Mouse (Mus musculus) adrenal gland, postnatal 14 days (tissue): ENCODE measurements at regions not wholly inside any gene's neighbourhood (a gene's known extent, or its start where the extent isn't known, plus 50 kb on each side); places are given as distances from the start of the nearest gene placed in this dataset.

ENCODE experiments used
- DNase-seq: peaks from one replicate; pipeline ENCODE4 v3.0.0; 2021; ENCODE audit warnings: mixed read lengths

DNA sequence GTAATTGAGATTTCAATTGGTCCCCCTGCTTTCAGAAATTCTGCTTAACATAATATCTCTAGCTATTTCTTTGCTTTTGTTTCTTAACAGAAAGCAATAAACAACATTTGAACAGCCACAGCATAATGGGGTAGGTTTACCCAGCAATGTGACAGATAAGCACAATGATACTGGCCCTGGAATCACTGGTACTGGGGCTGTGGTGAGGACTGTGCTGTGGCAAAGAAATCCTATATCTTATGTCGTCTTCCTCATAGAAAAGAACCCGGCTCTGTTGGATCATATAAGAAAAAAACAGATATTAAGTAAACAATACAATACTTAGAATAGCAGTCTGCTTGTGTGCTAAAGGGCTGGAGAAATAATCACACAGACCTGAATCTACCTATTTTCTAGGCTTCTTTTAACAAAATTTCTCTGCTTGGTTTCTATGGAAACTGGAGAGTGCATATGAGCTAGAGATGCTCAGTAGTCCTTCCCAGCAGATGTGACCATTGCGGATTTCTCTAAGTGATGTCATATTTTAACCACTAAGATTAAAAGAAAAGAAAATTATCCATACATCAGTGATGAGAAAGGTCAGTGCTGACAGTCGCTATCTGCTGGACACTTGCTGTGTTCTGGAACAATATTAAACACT is 119.8 kb upstream of the Gnao1 start:
- DNase-seq = no peak

DNA sequence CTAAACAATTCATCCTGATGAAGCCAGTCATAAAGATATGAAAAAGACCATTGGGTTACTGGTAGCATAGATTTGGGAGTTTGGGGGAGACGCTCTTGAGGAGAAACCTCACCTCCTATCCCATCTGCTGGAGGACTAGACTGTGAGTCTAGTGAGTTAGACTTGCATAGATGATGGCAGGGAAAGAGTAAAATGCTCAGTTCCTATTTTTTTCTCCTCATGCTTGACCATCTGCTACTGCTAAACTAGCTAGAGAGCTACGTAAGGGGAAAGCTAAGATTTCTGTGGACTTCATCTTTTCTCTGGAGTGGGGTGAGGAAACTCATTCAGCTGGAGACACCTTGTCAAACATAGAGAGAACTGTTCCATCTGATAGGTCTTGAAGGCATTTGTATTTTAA is 118.4 kb upstream of the Gnao1 start:
- DNase-seq = no peak

DNA sequence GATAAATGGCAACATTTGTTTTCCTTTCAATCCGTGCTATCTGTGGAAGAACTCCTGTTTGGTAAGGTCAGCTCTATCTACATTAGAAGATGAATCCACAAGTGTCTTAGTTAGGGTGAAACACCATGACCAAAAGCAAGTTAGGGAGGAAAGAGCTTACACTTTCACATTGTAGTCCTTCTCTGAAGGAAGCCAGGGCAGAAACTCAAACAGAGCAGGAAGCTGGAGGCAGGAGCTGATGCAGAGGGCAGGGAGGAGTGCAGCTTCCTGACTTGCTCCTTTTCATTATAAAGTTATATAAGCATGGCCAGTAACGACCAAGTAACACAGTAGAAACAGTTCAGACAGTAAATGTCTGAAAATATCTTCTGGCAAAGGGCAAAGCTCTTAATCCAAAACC is 117.9 kb upstream of the Gnao1 start:
- DNase-seq = no peak

DNA sequence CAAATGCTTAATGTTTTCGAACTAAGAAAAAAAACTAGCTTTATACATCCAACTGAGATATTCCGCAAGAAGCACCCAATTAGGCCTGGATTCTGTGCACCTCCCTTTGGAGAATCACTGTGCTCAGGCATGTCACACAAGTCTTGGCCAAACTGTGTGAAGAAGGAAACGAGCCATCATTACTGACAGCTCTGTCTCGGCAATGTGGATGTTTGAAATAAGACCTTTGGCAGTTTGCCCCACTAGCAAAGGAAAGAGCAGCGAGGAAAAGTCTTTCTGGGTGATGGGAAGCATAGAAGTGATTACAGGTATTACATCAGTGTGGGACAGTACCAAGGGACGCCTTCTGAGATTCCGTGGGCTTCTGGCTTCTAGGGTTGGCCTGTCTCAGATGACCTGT is 112.6 kb upstream of the Gnao1 start:
- no peak for DNase-seq

DNA sequence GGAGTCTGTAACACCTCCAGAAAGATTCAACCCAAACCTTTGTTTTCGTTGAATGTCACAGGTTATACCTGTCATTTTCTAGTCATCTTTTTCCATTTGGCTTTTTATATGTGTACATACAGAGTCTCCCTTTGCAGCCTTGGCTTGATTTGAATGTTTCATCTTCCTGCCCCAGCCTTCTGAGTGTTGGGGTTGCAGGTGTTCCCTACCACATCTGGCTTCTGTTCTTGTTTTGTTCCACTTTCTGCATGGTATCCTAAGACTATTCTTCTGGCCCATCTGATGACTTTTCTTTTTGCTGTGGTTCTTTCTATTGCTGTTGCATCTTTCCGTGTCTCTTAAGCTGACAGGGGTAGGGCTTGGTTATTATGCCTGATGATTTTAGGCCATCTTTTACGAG is 111.3 kb upstream of the Gnao1 start:
- DNase-seq = no peak

DNA sequence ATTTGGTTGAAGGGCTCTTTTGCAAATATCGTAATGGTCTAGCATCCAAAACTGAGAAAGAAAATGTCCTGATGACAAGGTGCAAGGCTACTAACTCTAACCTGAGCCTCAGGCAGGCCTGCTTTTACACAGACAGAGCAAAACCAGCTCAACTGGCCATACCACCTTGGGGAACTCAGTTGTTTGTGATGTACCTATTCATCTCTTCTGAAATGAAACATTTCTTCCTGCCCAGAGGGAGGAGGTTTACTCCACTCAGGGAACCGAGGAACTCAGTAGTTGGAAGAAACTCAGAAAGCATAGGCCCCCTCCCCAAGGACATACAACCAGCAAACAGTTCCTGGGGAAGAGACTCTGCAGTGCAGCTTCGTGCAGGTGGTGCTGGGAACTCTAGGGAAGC is 108.4 kb upstream of the Gnao1 start:
- DNase-seq = no peak

DNA sequence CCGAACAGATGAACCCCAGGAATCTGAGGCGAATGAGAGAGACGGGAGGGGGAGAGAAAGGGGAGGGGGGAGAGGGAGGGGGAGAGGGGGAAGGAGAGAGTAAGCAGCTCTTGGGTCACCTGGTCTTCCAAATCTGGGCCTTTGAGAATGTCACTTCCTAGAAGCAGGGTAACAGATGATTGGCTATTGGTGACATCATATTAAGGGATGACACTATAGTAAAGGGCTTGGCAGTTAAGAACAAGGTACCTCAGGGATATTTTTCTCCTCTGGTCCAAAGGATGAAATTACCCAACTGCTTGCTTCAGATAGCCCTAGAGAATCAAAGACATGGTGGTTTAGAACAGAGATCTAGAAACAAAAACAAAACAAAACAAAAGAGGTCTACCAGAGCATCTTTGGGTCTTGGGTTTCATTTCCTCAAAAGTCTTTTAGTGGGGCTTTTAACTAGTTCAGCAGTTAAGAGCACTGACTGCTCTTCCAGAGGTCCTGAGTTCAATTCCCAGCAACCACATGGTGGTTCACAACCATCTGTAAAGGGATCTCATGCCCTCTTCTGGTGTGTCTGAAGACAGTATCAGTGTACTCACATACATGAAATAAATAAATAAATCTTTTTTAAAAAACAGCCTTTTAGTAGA is 97.6 kb upstream of the Gnao1 start:
- no peak for DNase-seq

DNA sequence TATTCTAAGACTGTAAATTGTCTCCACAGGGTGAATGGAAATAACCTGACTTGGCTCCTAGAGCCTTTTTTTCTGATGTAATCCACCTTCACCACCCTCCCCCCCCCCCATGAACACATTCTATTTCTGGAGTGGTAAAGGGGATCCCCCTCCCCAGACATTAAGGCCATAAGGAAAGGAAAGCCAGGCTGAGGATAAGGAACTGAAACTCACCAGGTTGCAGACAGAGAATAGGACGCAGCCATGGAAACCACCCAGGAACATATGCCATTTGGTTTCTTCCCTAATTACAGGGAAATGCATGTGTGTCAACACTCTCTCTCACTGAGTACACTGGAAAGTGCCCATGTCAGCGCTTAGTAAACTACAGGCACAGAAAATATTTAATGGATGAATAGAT is 96.5 kb upstream of the Gnao1 start:
- no peak for DNase-seq

DNA sequence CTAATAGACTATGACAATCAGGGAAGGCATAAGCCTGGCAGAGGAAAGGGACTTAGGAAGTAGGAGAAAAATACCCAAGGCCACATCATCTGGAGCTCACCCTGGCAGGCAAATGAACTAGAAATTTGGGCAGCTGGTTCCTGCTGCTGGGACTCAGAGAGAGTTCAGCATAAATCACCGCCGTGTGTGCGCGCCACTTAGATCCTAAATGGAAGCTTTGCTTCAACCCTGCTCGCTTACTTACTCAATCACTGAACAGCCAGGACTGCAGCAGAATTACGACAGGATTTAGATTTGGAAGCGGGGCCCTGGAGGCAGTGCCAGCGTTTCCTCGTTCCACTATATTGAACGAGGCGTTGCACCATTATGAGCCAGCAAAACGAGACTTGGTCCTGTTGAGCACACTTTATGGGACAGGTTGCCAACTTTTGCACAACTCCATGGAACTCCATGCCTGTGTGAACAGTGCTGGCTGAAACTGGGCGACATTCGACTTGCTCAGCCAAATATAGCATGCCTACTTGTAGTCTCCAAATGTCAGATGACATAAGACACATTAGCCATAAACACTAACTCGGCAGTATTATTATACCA is 84.8 kb upstream of the Gnao1 start:
- DNase-seq = peak; percentile 40

DNA sequence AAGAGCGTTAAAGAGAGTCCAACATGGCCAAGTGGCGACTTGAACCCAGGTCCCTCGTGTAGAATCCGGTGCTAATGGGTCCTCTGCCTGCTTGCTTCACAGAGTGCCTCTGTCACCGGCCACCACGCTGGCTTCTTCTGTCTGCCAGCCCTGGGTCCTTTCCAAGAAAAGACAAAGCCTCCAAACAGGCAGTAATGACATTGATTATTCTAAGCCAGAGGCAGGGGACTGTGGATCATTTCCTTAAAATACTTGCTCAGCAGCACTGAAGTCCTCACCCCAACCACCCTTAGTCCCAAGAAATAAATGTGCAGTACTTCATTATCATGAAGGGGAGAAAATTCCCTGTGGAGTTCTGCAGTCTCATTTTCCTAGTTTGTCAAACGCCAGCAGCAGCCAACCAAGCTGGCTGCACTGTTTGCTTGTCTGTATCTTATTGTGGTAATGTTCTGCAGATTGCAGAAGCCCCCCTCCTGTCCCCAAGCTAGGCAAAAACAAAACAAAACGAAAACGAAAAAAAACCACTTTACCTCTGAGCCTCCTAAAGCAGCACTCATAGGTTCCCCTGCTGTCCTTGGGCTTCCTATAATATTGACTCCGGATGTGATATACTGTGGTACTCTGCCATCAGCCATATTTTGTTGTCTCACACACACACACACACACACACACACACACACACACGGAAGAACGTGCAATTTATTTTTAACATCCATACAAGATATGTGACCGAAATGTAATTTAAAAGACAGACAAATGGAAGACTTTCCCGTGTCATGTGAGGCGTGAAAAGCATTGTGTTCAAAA is 80.4 kb upstream of the Gnao1 start:
- DNase-seq = no peak

DNA sequence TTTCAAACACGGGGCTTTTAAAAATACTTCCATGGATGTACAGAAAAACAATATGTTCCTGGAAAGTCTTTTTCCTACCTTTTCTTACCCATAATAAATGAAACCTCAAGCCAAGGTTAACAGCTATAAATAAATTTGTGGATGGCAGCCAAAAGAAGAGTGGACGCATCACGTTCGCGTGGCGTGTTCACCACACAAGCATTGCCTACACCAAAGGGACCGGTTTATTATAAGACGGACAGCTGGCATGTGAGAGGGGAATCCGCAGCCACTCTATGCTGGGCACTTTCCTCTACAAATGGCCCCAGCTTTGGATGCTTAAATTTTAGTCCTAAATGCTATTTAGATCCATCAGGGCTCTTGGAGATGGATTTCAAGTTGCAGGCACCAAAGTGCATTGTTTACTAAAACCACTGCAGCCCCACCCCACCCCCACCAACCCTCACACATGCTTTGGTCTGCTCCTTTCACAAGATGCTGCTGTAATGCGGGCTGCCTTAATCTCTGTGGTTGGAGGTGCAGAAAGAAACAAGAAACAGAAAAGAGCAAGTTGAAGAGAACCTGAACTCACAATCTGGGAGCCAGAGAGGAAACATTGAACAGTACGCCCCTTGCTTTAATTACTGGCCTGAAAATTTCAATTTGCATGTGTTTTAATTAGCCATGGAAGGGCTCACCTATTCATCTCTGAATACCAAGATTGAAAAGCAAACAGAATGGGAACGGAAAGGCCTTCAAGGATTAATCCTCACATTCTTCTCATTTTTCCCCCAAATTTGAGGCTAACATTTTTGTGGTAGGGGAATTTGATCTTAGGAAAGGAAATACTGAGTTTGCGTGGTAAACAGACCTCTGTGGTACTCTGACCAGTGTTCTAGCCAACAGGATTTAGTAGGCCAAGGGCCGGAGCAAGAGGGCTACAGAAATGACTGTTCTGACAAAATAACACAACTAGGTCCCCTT is 78.7 kb upstream of the Gnao1 start:
- no peak for DNase-seq

DNA sequence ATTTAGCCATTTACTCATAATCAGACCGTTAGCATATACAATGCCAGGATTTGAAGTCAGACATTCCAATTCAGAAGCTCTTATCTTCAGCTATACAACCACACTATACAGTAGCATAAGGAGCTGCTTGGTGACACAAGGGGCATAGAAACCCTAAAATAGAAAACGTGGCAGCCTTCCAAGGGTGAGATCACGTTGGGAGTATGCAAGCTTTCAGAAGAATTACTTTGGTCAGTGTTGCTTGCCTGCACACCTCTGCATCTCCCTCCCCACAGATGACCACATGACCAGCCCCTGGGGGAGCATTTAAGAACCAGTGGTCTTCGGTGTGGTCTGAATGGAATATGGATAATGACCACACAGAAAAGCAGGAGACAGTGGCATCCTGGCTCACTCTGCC is 74.9 kb upstream of the Gnao1 start:
- DNase-seq = no peak

DNA sequence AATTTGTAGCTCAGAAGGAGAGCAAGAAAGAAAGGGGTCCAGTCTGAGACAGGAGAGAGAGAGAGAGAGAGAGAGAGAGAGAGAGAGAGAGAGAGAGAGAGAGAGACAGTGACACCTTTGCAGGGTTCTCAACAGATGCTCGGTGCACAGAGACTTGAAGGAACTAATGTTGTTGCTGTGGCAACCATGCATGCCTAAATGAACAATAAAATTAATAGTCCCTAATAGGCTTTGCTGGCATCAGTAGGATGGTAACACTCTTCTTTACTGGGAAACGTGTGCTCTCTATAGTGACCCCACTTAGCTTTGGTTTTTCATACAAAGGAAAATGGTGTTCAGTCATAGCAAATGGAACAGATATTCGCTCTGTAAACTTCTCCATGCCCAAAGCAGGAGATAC is 69.5 kb upstream of the Gnao1 start:
- no peak for DNase-seq

DNA sequence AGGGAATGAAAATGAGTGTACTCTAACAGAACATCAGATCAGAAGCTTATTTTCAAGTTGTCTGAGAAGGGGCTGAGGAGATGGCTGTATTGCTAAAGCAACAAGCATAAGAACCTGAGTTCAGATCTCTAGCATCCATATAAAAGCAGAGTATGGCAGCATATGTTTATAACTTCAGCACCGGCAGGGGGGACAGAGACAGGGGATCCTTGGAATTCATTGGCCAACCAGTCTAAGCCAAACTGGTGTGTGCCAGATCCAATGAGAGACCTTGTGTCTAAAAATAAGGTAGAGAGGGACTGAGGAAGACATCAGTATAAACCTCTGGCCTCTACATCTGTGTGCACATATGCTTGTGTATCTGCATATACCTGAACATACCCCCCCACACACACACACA is 61.0 kb upstream of the Gnao1 start:
- peak; percentile 7 for DNase-seq

DNA sequence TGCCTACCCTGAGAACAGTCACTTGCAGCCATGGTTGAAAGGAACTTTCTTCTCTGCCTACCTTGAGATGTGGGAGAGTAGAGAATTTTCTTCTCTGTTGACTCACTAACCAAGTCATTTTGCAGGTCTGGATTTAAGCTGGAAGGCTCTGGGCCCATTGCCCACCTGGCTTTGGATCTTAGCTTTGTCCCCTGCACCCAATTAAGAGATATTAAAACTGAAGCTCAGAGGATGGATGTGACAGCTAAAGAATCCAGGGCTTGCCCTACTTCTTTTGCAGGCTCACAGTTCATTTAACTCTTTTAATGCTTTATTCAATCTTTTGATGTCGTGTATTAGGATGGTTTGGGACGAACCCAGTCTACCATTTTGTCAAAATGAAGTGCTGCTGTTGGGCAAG is 58.8 kb upstream of the Gnao1 start:
- DNase-seq = no peak

DNA sequence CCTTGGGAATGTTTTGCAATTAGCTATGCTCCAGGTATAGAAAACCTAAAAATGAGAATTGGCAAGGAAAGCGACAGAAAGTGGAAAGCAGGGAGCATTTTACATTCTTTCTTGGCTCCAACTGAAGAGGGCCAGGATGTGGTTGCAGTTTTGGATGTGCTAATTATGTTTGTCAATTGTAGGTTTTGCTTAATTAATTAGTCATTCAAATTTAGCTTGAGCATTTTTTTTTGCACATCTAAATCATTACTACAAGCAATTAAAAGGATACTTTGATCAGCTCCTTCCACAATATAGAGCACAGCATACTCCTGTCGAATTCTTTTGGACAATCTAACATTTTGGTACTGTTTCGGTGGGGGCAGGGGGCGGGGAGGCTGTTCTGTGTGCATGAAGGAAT is 53.8 kb upstream of the Gnao1 start:
- DNase-seq = no peak
